Mouse (Mus musculus): ENCODE data around the gene Cdk8.

- TF ChIP-seq POLR2A (IDR thresholded peaks at IDR 0.05; ENCODE audit: low read depth, low read length) = no peak
- no peak for TF ChIP-seq CTCF (IDR thresholded peaks at IDR 0.05; ENCODE audit: extremely low read depth, insufficient read length, insufficient replicate concordance, low read depth, low read length)
Observed at GRCm38 (mm10) chr5:146200580-146200979, 30.4 kb upstream of the Cdk8 start.
